Mouse (Mus musculus): ENCODE data around the gene Gstk1.

DNA sequence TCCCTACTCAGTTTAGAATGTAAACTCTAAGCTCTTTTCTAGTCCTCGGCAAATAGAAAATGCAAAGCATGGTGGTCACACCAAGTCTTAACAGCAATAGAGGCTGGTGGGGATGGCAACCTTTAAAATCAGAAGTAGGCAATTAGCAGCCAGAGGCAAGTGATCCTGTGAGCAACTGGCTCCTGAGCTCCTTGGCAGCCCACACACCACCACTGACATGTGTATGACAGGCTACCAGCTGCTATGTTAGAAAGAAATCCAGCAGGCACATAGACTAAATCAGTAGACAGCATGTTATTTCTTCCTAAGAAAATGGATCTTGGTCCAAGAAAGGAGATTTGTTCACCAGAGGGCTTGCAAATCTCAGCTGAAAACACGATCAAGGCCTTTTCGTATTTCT is 14.5 kb upstream of the Gstk1 start:
- no peak for TF ChIP-seq CTCF (IDR thresholded peaks at IDR 0.05; ENCODE audit: low read depth, low read length)
- no peak for TF ChIP-seq POLR2A (IDR thresholded peaks at IDR 0.05; ENCODE audit: insufficient read depth, low read length)
- no peak for TF ChIP-seq EP300 (IDR thresholded peaks at IDR 0.05; ENCODE audit: insufficient read depth, low read depth, low read length)

Measured in ES-Bruce4 (cell line).